Mouse (Mus musculus): ENCODE measurements at regions not wholly inside any gene's neighbourhood (a gene's known extent, or its start where the extent isn't known, plus 50 kb on each side); places are given as distances from the start of the nearest gene placed in this dataset.
A peak's percentile ranks its signal among the peaks of the same experiment; 100 is the strongest.

GRCm38 (mm10) chr3:8036697-8037096, 1416.5 kb upstream of the 1700008P02Rik start:
- peaks cover 5% of the 10 kb centered on the region; the same call in 1 of the 2 replicates for H3K4me1 ChIP-seq (ENCODE audit: control insufficient read depth, insufficient read depth, low read length)
- H3K4me3 ChIP-seq (ENCODE audit: low read depth, low read length): no peak overlapping the region
- no peak overlapping the region for H3K4me2 ChIP-seq (ENCODE audit: low read depth, severe bottlenecking)
- H3K27me3 ChIP-seq (ENCODE audit: control insufficient read depth, insufficient read depth, low read length): no peaks in the 10 kb centered on the region
- H3K9me3 ChIP-seq (ENCODE audit: control insufficient read depth, low read length): no peaks in the 10 kb centered on the region
- no peak overlapping the region for H3K9ac ChIP-seq (ENCODE audit: low read length)
- H3K27ac ChIP-seq (replicated peaks; ENCODE audit: low read depth, low read length): no peak overlapping the region
- DNase-seq (ENCODE audit: low spot score): no peak
- peak; percentile 60; the same call in 1 of the 2 replicates for ATAC-seq (ENCODE audit: insufficient number of reproducible peaks, low FRiP score, low TSS enrichment, low read depth)
- WGBS: 17% methylated on average over 1 of the region's 1 CpGs
- no peaks in the 10 kb centered on the region for H3K36me3 ChIP-seq (ENCODE audit: control insufficient read depth, insufficient read depth, low read length)

DNA sequence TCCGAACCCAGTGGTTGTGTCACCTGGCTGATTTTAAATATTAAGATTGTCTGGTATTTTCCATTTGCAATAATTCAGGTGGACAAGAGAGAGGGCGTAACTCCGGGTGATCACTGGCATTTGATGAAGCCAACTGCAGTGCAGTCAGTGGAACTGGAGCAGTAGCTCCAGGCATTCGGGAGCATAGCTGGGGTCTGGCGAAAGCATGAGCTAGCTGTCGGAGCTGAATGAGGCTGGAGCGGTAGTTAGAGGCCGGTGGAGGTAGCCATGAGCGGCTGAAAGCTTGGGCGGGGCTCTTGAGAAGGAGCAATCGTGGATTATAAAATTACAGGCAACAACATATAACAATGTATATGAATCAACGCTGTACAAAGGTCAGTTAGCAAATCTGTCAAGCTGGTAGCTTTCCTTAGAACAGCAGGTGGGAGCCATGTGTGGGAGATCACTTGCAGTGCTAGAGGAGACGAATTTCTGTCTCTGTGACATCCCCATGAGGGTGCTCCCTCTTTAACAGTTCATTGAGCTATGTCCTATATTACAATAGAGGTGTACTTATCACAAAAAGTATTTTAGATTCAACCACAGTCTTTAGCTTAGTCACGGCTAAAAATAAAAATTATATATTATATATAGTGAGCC, 1415.0 kb upstream of the 1700008P02Rik start:
- H3K36me3 ChIP-seq (ENCODE audit: control insufficient read depth, insufficient read depth, low read length): no peaks in the 10 kb centered on the region
- WGBS: 74% methylated on average over 14 of the region's 14 CpGs
- H3K9me3 ChIP-seq (ENCODE audit: control insufficient read depth, low read length): no peaks in the 10 kb centered on the region
- H3K4me3 ChIP-seq (ENCODE audit: low read depth, low read length): no peak overlapping the region
- H3K27me3 ChIP-seq (ENCODE audit: control insufficient read depth, insufficient read depth, low read length): no peaks in the 10 kb centered on the region
- H3K27ac ChIP-seq (replicated peaks; ENCODE audit: low read depth, low read length): no peak overlapping the region
- DNase-seq (ENCODE audit: low spot score): no peak
- no peak for ATAC-seq (ENCODE audit: insufficient number of reproducible peaks, low FRiP score, low TSS enrichment, low read depth)
- no peak overlapping the region for H3K4me2 ChIP-seq (ENCODE audit: low read depth, severe bottlenecking)
- H3K9ac ChIP-seq (ENCODE audit: low read length): no peak overlapping the region
- peaks cover 5% of the 10 kb centered on the region; the same call in 1 of the 2 replicates for H3K4me1 ChIP-seq (ENCODE audit: control insufficient read depth, insufficient read depth, low read length)

GRCm38 (mm10) chr3:8026325-8027017, 1406.2 kb upstream of the 1700008P02Rik start:
- H3K4me3 ChIP-seq (ENCODE audit: low read depth, low read length): no peak overlapping the region
- DNase-seq (ENCODE audit: low spot score) (no peak), ATAC-seq (ENCODE audit: insufficient number of reproducible peaks, low FRiP score, low TSS enrichment, low read depth) (no peak)
- H3K36me3 ChIP-seq (ENCODE audit: control insufficient read depth, insufficient read depth, low read length): no peaks in the 10 kb centered on the region
- no peak overlapping the region for H3K27ac ChIP-seq (replicated peaks; ENCODE audit: low read depth, low read length)
- H3K9me3 ChIP-seq (ENCODE audit: control insufficient read depth, low read length): no peaks in the 10 kb centered on the region
- WGBS: 63% methylated on average over 4 of the region's 4 CpGs
- H3K4me2 ChIP-seq (ENCODE audit: low read depth, severe bottlenecking): no peak overlapping the region
- H3K4me1 ChIP-seq (ENCODE audit: control insufficient read depth, insufficient read depth, low read length): no peaks in the 10 kb centered on the region
- no peak overlapping the region for H3K9ac ChIP-seq (ENCODE audit: low read length)
- H3K27me3 ChIP-seq (ENCODE audit: control insufficient read depth, insufficient read depth, low read length): no peaks in the 10 kb centered on the region

GRCm38 (mm10) chr3:8022654-8023053, 1402.4 kb upstream of the 1700008P02Rik start:
- WGBS: 92% methylated on average over 10 of the region's 10 CpGs
- DNase-seq (ENCODE audit: low spot score): no peak
- H3K27me3 ChIP-seq (ENCODE audit: control insufficient read depth, insufficient read depth, low read length): no peaks in the 10 kb centered on the region

GRCm38 (mm10) chr3:8017489-8017888, 1397.2 kb upstream of the 1700008P02Rik start:
- Histone ChIP-seq H3K4me3 (ENCODE audit: low read depth, low read length) (no peak overlapping the region), H3K27ac (replicated peaks; ENCODE audit: low read depth, low read length) (no peak overlapping the region), H3K27me3 (ENCODE audit: control insufficient read depth, insufficient read depth, low read length) (no peaks in the 10 kb centered on the region), H3K4me1 (ENCODE audit: control insufficient read depth, insufficient read depth, low read length) (no peaks in the 10 kb centered on the region), H3K4me2 (ENCODE audit: low read depth, severe bottlenecking) (no peak overlapping the region), H3K9me3 (ENCODE audit: control insufficient read depth, low read length) (no peaks in the 10 kb centered on the region), H3K36me3 (ENCODE audit: control insufficient read depth, insufficient read depth, low read length) (no peaks in the 10 kb centered on the region), H3K9ac (ENCODE audit: low read length) (no peak overlapping the region)
- 84% methylated on average over 3 of the region's 3 CpGs for WGBS
- DNase-seq (ENCODE audit: low spot score): no peak
- no peak for ATAC-seq (ENCODE audit: insufficient number of reproducible peaks, low FRiP score, low TSS enrichment, low read depth)

More at GRCm38 (mm10) chr3:8022654-8023053, 1402.4 kb upstream of the 1700008P02Rik start:
- Histone ChIP-seq H3K4me2 (ENCODE audit: low read depth, severe bottlenecking) (no peak overlapping the region), H3K27ac (replicated peaks; ENCODE audit: low read depth, low read length) (no peak overlapping the region), H3K4me3 (ENCODE audit: low read depth, low read length) (no peak overlapping the region), H3K36me3 (ENCODE audit: control insufficient read depth, insufficient read depth, low read length) (no peaks in the 10 kb centered on the region), H3K9me3 (ENCODE audit: control insufficient read depth, low read length) (no peaks in the 10 kb centered on the region), H3K9ac (ENCODE audit: low read length) (no peak overlapping the region), H3K4me1 (ENCODE audit: control insufficient read depth, insufficient read depth, low read length) (no peaks in the 10 kb centered on the region)
- ATAC-seq (ENCODE audit: insufficient number of reproducible peaks, low FRiP score, low TSS enrichment, low read depth): no peak

DNA sequence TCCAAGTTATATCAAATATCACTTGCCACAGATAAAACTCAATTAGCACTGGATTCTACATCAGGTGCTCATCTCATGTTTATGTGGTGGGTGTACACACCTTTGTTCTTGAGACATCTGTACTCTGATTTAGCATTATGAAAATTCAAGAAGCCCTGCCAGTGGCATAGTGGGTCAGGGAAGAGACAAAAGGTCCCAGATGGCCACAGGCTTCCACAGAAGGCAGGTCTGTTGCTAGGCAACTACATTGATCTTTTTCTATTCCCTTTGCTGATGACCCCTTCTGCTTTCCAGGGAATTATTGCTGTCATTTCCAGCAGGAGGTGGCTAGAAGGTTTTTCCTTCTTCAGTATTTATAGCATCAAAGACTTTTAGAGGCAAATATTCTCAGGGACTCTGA, 1396.7 kb upstream of the 1700008P02Rik start:
- Histone ChIP-seq H3K4me2 (ENCODE audit: low read depth, severe bottlenecking) (no peak overlapping the region), H3K27ac (replicated peaks; ENCODE audit: low read depth, low read length) (no peak overlapping the region), H3K9ac (ENCODE audit: low read length) (no peak overlapping the region), H3K4me1 (ENCODE audit: control insufficient read depth, insufficient read depth, low read length) (no peaks in the 10 kb centered on the region), H3K36me3 (ENCODE audit: control insufficient read depth, insufficient read depth, low read length) (no peaks in the 10 kb centered on the region), H3K27me3 (ENCODE audit: control insufficient read depth, insufficient read depth, low read length) (no peaks in the 10 kb centered on the region), H3K4me3 (ENCODE audit: low read depth, low read length) (no peak overlapping the region), H3K9me3 (ENCODE audit: control insufficient read depth, low read length) (no peaks in the 10 kb centered on the region)
- no peak for ATAC-seq (ENCODE audit: insufficient number of reproducible peaks, low FRiP score, low TSS enrichment, low read depth)
- DNase-seq (ENCODE audit: low spot score): no peak

DNA sequence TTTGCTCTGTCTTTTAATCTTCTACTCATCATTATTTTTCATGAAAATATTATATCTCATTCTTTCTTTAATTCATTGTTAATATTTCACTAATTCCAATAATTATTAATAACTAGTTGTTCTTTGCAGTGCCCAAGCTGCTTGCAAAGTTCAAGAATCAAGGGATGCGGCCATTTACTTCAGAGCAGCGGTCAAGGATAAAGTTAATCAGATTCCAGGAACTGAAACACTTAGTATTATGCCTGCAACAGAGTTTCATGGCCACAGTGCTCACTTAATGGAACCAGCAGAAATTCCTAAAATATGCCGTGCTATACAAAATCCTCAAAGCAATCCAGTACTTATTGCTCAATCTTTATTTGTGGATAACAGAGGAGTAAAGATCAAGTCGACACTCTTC, 1389.7 kb upstream of the 1700008P02Rik start:
- no peak overlapping the region for H3K27ac ChIP-seq (replicated peaks; ENCODE audit: low read depth, low read length)
- WGBS: 89% methylated on average over 4 of the region's 4 CpGs
- H3K4me3 ChIP-seq (ENCODE audit: low read depth, low read length): no peak overlapping the region
- no peaks in the 10 kb centered on the region for H3K36me3 ChIP-seq (ENCODE audit: control insufficient read depth, insufficient read depth, low read length)
- no peak overlapping the region for H3K4me2 ChIP-seq (ENCODE audit: low read depth, severe bottlenecking)
- no peaks in the 10 kb centered on the region for H3K27me3 ChIP-seq (ENCODE audit: control insufficient read depth, insufficient read depth, low read length)
- ATAC-seq (ENCODE audit: insufficient number of reproducible peaks, low FRiP score, low TSS enrichment, low read depth) (no peak), DNase-seq (ENCODE audit: low spot score) (no peak)
- no peak overlapping the region for H3K9ac ChIP-seq (ENCODE audit: low read length)
- no peaks in the 10 kb centered on the region for H3K4me1 ChIP-seq (ENCODE audit: control insufficient read depth, insufficient read depth, low read length)
- H3K9me3 ChIP-seq (ENCODE audit: control insufficient read depth, low read length): no peaks in the 10 kb centered on the region

DNA sequence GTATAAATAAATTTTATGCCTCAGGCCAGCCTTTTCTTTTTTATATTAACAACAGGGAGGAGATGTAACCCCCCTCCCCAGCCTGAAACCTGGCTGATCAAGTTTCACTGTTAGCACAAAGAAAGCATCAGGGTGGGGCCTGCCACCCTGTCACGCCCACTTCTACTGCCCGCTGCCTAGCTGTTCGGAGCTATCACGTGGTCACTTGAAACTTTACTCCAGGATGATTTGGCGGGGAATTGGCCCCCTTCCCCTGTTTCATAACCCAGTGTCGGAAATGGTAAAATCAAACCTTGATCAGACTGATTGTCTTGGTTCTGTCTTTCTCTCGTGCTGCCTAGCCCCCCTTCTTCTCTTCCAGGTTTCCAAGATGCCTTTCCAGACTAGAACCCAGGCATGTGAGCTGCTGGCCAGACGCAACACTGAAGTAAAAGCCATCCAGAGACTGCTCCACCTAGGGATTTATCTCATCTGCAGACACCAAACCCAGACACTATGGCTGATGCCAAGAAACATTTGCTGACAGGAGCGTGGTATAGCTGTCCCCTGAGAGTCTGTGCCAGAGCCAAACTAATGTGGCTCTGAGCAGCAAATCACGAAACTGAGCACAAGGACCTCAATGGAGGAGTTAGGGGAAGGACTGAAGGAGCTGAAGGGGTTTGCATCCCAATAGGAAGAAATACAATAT, 1386.6 kb upstream of the 1700008P02Rik start:
- no peak overlapping the region for H3K4me2 ChIP-seq (ENCODE audit: low read depth, severe bottlenecking)
- 73% methylated on average over 10 of the region's 10 CpGs for WGBS
- DNase-seq (ENCODE audit: low spot score): no peak

More for the DNA sequence above, 1386.6 kb upstream of the 1700008P02Rik start:
- Histone ChIP-seq H3K9me3 (ENCODE audit: control insufficient read depth, low read length) (no peaks in the 10 kb centered on the region), H3K9ac (ENCODE audit: low read length) (no peak overlapping the region), H3K27ac (replicated peaks; ENCODE audit: low read depth, low read length) (no peak overlapping the region), H3K36me3 (ENCODE audit: control insufficient read depth, insufficient read depth, low read length) (no peaks in the 10 kb centered on the region), H3K27me3 (ENCODE audit: control insufficient read depth, insufficient read depth, low read length) (no peaks in the 10 kb centered on the region), H3K4me3 (ENCODE audit: low read depth, low read length) (no peak overlapping the region), H3K4me1 (ENCODE audit: control insufficient read depth, insufficient read depth, low read length) (no peaks in the 10 kb centered on the region)
- no peak for ATAC-seq (ENCODE audit: insufficient number of reproducible peaks, low FRiP score, low TSS enrichment, low read depth)

Data from limb, embryonic 11.5 days (tissue).